Mouse (Mus musculus): ENCODE results near the gene Gm45808.

The Gm45808 gene

DNA sequence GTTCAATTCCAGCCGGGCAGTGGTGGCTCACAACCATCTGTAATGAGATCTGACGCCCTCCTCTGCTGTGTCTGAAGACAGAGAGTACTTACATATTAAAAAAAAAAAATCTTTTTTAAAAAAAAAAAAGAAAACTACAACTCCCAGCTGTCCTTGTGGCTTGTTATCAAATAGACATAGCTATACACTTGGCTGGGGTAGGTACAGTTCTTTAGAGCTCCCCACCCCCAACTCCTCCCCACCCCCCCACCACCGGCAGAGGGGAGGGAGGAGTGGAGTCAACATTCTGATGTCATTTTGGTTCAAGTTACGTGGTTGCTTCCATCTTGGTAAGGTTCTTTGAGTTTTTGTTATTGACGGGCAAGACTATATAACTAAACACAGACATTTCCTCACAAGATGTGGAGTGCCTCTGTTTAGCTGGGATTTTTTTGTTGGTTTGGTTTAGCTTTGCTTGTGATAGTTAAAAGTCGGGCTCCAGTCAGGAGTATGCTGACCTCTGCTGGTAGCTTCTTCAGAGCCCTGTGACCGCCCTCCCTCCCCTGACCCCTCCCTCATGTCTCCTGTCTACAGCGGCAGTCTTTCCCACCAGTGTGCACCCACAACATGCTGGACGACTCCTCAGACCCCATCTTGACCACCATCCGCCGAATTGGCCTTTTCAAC, 39.2 kb downstream of the Gm45808 start:
- DNase-seq, result no peak

DNA sequence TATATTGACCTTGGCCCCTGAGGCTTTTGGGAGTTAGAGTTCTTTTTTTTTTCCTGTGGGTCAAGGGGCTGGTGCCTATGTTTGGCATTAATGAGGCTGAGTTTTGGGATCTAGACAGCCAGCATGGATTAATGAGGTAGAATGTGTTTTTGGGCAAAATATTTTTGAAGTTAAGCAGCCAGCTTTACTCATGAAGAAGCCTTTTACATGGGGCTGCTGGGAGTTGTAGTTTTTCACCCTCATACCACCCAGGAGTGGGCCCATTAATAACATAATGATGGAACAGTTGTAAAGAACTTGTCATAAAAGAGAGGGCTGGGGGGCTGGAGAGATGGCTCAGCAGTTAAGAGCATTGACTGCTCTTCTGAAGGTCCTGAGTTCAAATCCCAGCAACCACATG, 40.0 kb downstream of the Gm45808 start:
- no peak for DNase-seq

- no peak for DNase-seq
These were observed 42.8 kb downstream of the Gm45808 start for GRCm38 (mm10) chr7:45443526-45444420.

- no peak for DNase-seq
These were observed 48.9 kb downstream of the Gm45808 start, which contains the start of gene Ruvbl2 for GRCm38 (mm10) chr7:45437521-45438276. TSS of gene Ruvbl2 (minus strand) at chr7:45438096.

- no peak for DNase-seq
These were observed 49.6 kb downstream of the Gm45808 start for GRCm38 (mm10) chr7:45437046-45437445.

GRCm38 (mm10) chr7:45436444-45436843, 50.2 kb downstream of the Gm45808 start:
- DNase-seq, result no peak

- no peak for DNase-seq
These were observed 51.6 kb downstream of the Gm45808 start for GRCm38 (mm10) chr7:45435038-45435437.

DNA sequence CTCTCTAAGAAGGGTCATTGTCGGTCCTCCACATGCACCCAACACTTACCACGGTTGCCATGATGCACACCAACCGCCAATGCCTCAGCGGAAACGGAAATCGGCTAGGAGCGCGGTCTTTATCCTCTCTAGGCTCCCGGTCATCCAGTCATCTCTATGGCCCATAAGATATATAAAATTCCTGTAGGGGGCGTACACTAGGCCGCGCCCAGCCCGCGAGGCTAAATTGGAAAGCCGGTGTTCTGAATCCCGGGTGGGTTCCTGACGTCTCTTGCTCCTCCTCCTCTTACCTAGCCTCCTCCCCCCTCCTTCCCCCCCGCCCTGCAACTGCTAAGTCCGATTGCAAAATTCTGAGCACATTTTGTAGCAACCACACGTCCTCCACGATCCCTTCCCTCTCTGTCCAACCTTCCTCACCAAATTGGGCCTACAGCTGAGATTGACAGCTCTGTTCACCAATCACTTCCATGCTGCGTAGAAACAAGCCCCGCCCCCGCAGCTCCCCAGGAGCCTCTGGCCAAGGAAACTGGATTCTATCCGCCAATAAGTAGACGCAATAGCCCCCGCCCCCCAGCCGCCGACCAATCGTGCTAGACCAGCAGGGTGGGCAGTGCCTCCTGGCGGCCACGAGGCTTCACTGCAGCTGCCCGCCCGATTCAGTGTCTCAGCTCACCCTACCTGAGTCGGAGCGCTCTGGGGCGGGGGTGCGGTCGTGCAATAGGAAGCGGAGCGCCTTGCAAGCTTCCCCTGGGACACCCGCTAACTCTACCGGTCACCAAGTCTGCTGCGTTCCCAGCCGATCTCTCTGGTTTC, 52.2 kb downstream of the Gm45808 start, which contains the start of gene Gys1:
Gys1 (plus strand) TSS at position 642 of the 813 bp plus-strand sequence.
- peak; percentile 100 for DNase-seq

DNA sequence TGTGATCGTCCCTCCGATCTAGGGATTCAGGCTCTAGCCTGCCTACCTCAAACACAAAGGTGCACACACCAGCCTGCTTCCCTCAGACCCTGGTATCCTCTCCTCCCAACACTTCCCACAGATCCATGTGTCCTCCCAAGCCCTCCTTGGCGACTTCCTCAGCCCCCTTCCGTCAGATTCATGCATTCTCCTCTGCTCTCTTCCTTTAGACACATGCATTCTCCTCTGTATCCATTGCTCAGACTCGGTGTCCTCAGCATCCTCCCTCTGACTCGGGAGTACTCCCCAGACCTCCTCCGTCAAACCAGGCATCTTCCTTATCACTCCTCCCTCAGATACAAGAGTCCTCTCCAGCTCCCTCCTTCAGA, 52.8 kb downstream of the Gm45808 start:
- no peak for DNase-seq

GRCm38 (mm10) chr7:45426556-45426955, 60.1 kb downstream of the Gm45808 start:
- no peak for DNase-seq

GRCm38 (mm10) chr7:45421194-45421593, 65.4 kb downstream of the Gm45808 start:
- DNase-seq, result no peak

- DNase-seq, result no peak
These were observed 66.0 kb downstream of the Gm45808 start, which contains the start of gene Lhb for GRCm38 (mm10) chr7:45420615-45420919. TSS of gene Lhb (plus strand) at chr7:45420820.

DNA sequence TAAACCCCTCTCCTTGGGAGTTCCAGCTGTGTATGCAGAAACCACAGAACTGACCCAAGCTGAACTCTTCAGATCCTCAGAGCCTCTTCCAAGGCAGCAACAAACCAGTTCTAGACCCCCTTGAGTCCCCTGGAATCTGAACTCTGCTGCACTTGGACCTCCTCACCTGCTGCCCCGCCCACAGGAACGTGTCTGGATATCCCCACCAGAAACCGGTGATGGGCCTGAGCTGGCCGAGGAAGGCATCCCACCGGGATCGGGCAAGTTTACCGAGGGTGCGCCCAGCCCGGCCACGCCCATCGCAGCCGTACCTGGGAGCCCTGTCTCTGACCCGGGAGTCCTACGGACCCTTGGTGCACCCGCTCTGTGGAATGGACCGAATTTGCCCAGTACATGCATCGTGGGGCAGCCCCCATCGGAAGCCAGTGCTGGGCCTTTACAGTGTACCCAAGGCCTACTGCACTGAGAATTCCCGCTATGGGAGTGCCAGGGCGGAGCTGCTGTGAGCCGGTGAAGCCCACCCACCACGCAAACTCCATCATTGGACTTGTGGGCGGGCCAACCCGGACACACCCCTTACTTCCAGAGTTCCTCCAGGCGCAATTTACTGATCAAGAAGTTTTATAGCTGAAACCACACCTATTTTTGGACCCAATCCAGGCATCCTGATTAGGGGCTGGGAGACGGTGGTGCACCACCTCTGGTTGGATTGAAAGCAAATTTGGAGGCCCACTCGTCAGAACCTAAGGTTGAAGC, 66.6 kb downstream of the Gm45808 start:
- no peak for DNase-seq

GRCm38 (mm10) chr7:45417962-45418492, 68.6 kb downstream of the Gm45808 start:
- no peak for DNase-seq

All from cerebellum, adult 8-10 months (tissue).